Mouse (Mus musculus): ENCODE measurements at regions not wholly inside any gene's neighbourhood (a gene's known extent, or its start where the extent isn't known, plus 50 kb on each side); places are given as distances from the start of the nearest gene placed in this dataset.

DNA sequence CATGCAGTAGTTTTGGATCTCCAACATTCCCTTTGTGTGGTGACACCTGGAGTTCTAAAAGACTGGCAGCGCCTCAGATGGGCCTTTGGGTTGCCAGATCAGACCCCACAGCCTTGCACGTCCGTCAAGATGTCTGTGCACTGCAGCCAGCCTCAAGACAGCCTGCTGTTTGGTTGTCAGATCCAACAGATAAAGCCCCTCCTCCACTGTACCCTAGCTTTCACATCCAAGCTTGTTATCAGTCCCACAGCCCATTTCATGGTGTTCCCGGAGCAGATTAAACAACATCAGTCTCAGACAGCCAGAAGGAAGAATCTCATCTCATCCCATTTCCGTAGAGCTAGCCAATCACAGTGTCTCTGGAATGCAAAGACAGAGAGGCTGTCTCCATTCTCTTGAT lies 56.3 kb upstream of the Arhgap5 start:
- no peak for TF ChIP-seq CTCF (conservative IDR thresholded peaks at IDR 0.05; ENCODE audit: low read length)
- TF ChIP-seq NANOG (IDR thresholded peaks at IDR 0.05; ENCODE audit: borderline replicate concordance, low read length): no peak
- TF ChIP-seq POU5F1 (IDR thresholded peaks at IDR 0.05; ENCODE audit: borderline replicate concordance, low read length): no peak

All from E14TG2a.4 (cell line).